Mouse (Mus musculus) erythroblast, embryonic 14.5 days (primary cell): ENCODE measurements at regions not wholly inside any gene's neighbourhood (a gene's known extent, or its start where the extent isn't known, plus 50 kb on each side); places are given as distances from the start of the nearest gene placed in this dataset.

Source experiments
- H3K27me3 ChIP-seq: 2 replicates; pipeline ENCODE4 v1.6.1; 2012; ENCODE audit warnings: inconsistent platforms; ENCODE audit not compliant: control insufficient read depth
- H3K36me3 ChIP-seq: 2 replicates; pipeline ENCODE4 v1.6.1; 2012; ENCODE audit warnings: mild to moderate bottlenecking, inconsistent platforms; ENCODE audit not compliant: control insufficient read depth
- H3K4me1 ChIP-seq: 2 replicates; pipeline ENCODE4 v1.6.1; 2012; ENCODE audit warnings: inconsistent platforms; ENCODE audit not compliant: control insufficient read depth
- H3K4me3 ChIP-seq: replicated peaks from 2 replicates; pipeline ENCODE3; 2012; ENCODE audit warnings: moderate library complexity, mild to moderate bottlenecking, inconsistent platforms
- H3K9me3 ChIP-seq: 2 replicates; pipeline ENCODE4 v1.6.1; 2012; ENCODE audit warnings: low read length, inconsistent platforms, mixed read lengths; ENCODE audit not compliant: control insufficient read depth
- GATA1 ChIP-seq: IDR thresholded peaks from 2 replicates; pipeline ENCODE4 v1.6.1; 2012; ENCODE audit warnings: low read length, inconsistent platforms, mixed read lengths
- TAL1 ChIP-seq: IDR thresholded peaks from 3 replicates; pipeline ENCODE4 v1.6.1; 2012; ENCODE audit warnings: low read length, inconsistent platforms, mixed read lengths

DNA sequence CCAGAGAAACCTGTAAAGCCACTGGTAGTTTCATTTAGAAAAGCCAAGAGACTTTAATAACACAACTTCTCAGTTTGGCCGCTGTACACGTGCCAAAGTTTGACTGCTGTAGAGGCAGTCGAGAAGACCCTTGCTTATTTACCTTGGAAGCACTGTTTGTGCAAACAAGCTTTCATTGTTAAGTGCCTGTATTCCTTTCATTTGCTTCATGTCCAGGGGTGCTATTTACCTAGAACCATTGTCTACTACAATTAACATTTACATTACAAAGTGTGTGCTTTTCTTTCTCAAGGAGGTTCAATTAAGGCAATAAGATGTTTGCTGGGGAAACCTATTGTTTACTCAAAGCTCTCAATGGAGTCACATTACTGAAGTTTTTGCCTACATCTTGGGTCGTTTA, 236.9 kb downstream of the Mef2c start:
- Histone ChIP-seq H3K4me1 (no peaks in the 10 kb centered on the region), H3K36me3 (no peaks in the 10 kb centered on the region), H3K27me3 (peaks cover 74% of the 10 kb centered on the region), H3K9me3 (no peaks in the 10 kb centered on the region; the same call in 1 of the 2 replicates), H3K4me3 (no peak overlapping the region)
- TF ChIP-seq GATA1 (no peak), TAL1 (no peak)

DNA sequence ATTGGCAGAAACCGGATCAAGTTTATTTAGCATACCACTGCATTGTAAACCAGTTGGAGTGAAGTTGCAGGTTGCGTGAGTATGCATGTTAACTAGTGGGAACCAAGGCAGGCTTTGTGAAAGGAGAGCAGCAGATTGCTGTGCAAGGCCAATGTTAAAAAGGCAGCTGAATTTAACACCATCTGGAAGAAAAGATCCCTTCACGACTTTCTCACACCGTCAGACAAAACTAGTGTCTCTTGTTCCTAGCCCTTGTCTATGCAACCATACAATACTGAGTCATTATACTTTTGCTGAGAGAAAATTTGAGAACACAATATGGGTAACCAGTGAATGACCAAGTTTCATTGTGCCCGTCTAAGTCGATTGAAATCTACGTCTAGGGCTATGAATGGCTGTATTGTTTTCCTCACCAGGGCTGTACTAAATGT, 237.8 kb downstream of the Mef2c start:
- no peak overlapping the region for H3K4me3 ChIP-seq
- TF ChIP-seq GATA1, result no peak
- peaks cover 70% of the 10 kb centered on the region for H3K27me3 ChIP-seq
- no peaks in the 10 kb centered on the region for H3K36me3 ChIP-seq
- H3K9me3 ChIP-seq, result no peaks in the 10 kb centered on the region; the same call in 1 of the 2 replicates
- no peaks in the 10 kb centered on the region for H3K4me1 ChIP-seq

DNA sequence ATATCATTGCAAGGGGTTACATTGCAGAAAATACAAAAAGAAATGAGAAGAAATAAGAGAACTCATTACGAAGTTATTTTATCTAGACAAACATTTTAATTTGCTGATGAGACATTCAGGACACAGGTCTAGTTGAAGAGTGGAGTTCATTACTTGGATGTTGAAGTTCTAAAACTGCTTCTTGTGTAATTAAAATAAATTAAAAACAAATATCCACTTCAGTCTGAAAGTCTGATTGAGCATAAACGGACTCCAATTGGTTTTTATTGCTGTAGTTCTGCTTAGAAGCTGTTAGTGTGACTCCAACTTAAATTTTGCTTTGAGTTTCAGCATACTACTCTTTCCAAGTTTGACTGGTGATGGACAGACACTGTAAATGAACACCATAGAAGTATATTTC, 238.3 kb downstream of the Mef2c start:
- Histone ChIP-seq H3K4me3 (no peak overlapping the region), H3K9me3 (no peaks in the 10 kb centered on the region; the same call in 1 of the 2 replicates), H3K36me3 (no peaks in the 10 kb centered on the region), H3K4me1 (no peaks in the 10 kb centered on the region), H3K27me3 (peaks cover 65% of the 10 kb centered on the region)
- TF ChIP-seq TAL1, result no peak
- no peak for TF ChIP-seq GATA1

DNA sequence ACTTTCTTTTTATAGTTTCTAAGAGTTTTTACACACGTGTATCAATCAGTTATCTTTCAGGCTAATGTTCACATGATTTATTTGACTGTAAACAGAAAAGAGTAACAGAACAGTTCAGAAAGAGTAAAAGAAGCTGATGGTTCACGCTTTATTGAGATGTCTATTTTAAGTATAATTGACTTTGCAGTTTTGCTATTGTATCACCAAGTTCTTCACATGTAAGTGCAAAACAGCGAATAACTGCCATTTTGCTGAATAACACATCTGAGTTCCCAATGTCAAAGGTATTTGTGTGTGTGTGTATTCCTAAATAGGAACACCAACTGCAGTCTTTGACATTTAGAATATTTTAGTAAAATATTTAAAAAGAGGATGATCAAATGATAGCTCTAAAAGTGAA, 238.7 kb downstream of the Mef2c start:
- no peaks in the 10 kb centered on the region for H3K4me1 ChIP-seq
- TF ChIP-seq TAL1 (no peak), GATA1 (no peak)
- H3K27me3 ChIP-seq, result peaks cover 60% of the 10 kb centered on the region
- H3K4me3 ChIP-seq, result no peak overlapping the region
- no peaks in the 10 kb centered on the region; the same call in 1 of the 2 replicates for H3K9me3 ChIP-seq
- no peaks in the 10 kb centered on the region for H3K36me3 ChIP-seq

DNA sequence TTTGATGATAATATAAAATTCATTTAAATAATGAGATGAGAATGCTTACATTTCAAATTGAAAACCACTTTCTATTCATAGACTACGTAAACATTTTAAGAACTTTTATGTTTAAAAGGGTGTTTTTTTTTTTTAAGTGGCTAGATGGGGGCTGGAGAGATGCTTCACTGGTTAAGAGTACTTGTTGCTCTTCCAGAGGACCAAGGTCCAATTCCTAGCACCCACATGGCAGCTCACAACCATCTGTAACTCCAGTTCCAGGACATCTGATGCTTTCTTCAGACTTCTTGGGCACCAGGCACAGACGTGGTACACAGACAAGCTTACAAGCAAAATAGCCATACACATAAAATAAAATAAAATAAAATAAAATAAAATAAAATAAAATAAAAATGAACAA, 239.5 kb downstream of the Mef2c start:
- Histone ChIP-seq H3K4me3 (no peak overlapping the region), H3K9me3 (no peaks in the 10 kb centered on the region; the same call in 1 of the 2 replicates), H3K4me1 (no peaks in the 10 kb centered on the region), H3K36me3 (no peaks in the 10 kb centered on the region), H3K27me3 (peaks cover 52% of the 10 kb centered on the region)
- no peak for TF ChIP-seq GATA1
- no peak for TF ChIP-seq TAL1

DNA sequence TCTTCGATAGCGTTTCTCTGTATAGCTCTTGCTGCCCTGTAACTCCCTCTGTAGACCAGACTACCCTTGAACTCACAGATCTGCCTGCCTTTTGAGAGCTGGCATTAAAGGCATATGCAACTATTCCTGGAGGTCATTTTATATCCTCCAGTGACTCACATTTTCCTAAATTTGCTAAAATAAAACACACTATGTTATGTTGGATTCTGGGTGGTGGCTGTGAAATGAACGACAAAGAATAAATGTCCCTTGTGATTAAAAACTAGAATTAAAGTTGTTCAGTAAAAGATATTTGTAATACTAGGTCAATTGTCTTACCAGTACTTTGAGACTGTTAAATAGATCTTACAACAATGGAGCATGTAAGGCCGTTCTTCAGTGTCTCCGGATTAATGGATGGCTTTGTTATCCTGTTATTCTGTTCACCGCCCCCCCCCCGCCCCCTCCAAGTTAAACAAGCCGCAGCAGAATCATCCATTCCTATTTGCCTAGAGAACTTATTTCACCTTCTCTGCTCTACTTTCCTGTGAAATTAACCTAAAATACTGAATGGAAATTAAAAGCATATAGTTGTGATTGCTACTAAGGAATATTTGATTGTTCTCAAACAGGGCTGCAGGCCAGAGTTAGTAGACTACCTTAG, 240.4 kb downstream of the Mef2c start:
- H3K4me1 ChIP-seq, result no peaks in the 10 kb centered on the region
- H3K27me3 ChIP-seq, result peaks cover 44% of the 10 kb centered on the region
- H3K36me3 ChIP-seq, result no peaks in the 10 kb centered on the region
- H3K4me3 ChIP-seq, result no peak overlapping the region
- H3K9me3 ChIP-seq, result no peaks in the 10 kb centered on the region; the same call in 1 of the 2 replicates
- TF ChIP-seq GATA1 (no peak), TAL1 (no peak)

DNA sequence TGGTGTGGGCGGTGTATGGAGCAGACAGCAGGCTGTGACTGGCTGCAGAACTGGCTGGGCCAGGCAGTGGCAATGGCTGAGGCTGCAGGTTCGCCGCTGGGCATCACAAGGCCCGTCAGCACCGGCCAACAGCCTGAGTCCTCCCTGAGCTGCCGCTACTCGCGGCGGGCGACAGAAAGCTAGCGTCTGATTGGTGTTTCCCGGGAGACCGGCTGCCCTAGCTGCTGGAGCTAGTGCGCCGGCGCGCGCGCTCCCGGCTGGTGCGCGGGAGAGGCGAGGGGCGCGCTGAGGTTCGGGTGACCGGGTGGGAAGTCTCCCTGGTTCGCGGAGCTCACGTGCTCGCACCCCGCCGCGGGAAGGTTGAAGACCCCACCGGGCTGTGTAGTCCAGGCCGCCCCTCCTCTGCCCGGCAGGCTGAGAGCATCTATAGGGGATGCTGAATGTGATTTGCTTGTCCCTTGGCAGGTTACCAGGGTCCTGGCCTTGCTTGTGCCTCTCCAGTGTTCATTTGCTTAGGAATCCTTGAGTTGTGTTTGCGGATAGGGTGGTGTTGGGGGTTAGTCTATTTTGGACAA, 241.2 kb downstream of the Mef2c start:
- Histone ChIP-seq H3K4me1 (no peaks in the 10 kb centered on the region), H3K27me3 (peaks cover 35% of the 10 kb centered on the region), H3K36me3 (no peaks in the 10 kb centered on the region), H3K9me3 (no peaks in the 10 kb centered on the region; the same call in 1 of the 2 replicates), H3K4me3 (no peak overlapping the region)
- no peak for TF ChIP-seq TAL1
- no peak for TF ChIP-seq GATA1

DNA sequence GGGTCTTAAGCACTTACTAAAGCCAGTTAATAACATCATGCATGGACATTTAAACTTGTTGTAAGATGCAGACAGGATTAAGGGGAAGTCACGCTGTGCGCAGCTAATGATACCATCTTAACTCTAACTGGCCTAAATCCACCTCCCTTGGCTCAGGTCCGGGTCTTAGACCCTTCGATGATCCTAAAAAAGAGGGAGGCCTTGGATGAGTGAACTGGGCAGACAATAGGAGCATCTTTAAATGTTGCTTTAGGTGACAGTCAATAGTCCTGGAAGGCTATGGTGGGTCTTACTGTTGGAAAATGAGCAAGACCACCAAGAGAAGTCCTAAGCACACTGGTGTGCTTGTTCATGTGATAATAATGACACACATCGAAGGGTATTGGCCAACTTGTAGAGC, 242.1 kb downstream of the Mef2c start:
- H3K36me3 ChIP-seq, result no peaks in the 10 kb centered on the region
- no peaks in the 10 kb centered on the region; the same call in 1 of the 2 replicates for H3K9me3 ChIP-seq
- H3K4me3 ChIP-seq, result no peak overlapping the region
- H3K4me1 ChIP-seq, result no peaks in the 10 kb centered on the region
- TF ChIP-seq GATA1 (no peak), TAL1 (no peak)
- peaks cover 27% of the 10 kb centered on the region for H3K27me3 ChIP-seq

DNA sequence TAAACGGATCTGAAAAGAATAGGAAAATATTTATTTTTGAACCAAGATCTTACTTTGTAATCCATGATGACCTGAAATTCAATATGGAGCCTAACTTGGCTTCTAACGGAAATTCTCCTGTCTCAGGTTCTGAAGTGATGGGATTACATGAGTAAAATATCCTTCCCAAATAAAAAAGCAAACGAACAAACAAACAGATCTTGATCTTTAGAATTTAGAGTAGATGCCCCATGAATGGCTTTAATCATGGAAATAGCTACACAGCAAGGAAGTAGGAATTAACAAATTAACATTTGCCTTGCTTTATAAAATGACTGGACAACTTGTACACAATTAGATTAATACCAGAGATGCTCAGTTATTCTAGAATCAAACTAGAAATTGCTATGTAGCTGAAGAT, 243.8 kb downstream of the Mef2c start:
- no peak overlapping the region for H3K4me3 ChIP-seq
- H3K9me3 ChIP-seq, result no peaks in the 10 kb centered on the region; the same call in 1 of the 2 replicates
- TF ChIP-seq GATA1, result no peak
- no peak for TF ChIP-seq TAL1
- no peaks in the 10 kb centered on the region for H3K4me1 ChIP-seq
- H3K27me3 ChIP-seq, result peaks cover 22% of the 10 kb centered on the region
- no peaks in the 10 kb centered on the region for H3K36me3 ChIP-seq
